Mouse (Mus musculus) ZHBTc4 (cell line): ENCODE measurements around the gene Uts2b.
"Not testable (repeated sequence)": the region's sequence is repeated elsewhere in the genome, so short reads cannot be mapped to it uniquely, and the experiment has no call there.

Experiments used
- DNase-seq: peaks from one replicate; pipeline ENCODE4 v3.0.0-alpha.2; 2011; ENCODE audit warnings: low read depth, low spot score

Uts2b gene

GRCm38 (mm10) chr16:27375318-27375717, 5.3 kb upstream of the Uts2b start:
- no peak for DNase-seq

- DNase-seq = no peak
These were observed 4.1 kb upstream of the Uts2b start for GRCm38 (mm10) chr16:27374139-27374538.

- no peak for DNase-seq
These were observed 661 bp upstream of the Uts2b start for GRCm38 (mm10) chr16:27370700-27371099.

GRCm38 (mm10) chr16:27360059-27360458, 10.0 kb downstream of the Uts2b start:
- DNase-seq = no peak

GRCm38 (mm10) chr16:27354464-27354863, 15.6 kb downstream of the Uts2b start:
- DNase-seq = no peak

- DNase-seq = no peak
These were observed 20.0 kb downstream of the Uts2b start for GRCm38 (mm10) chr16:27349878-27350532.

- no peak for DNase-seq
These were observed 20.8 kb downstream of the Uts2b start for GRCm38 (mm10) chr16:27349235-27349634.

GRCm38 (mm10) chr16:27348359-27348758, 21.7 kb downstream of the Uts2b start:
- DNase-seq = no peak

GRCm38 (mm10) chr16:27347521-27347920, 22.5 kb downstream of the Uts2b start:
- DNase-seq = no peak

- no peak for DNase-seq
These were observed 43.6 kb downstream of the Uts2b start for GRCm38 (mm10) chr16:27326463-27326862.

- DNase-seq = no peak
These were observed 48.0 kb downstream of the Uts2b start for GRCm38 (mm10) chr16:27322047-27322446.

GRCm38 (mm10) chr16:27319099-27319498, 50.9 kb downstream of the Uts2b start:
- no peak for DNase-seq

- not testable (repeated sequence) for DNase-seq
These were observed 62.9 kb downstream of the Uts2b start, which contains the start of gene Ostn for GRCm38 (mm10) chr16:27307189-27307588. TSS of gene Ostn (plus strand) at chr16:27307489.
